Mouse (Mus musculus) limb, embryonic 15.5 days (tissue): Measurements from ENCODE around the gene Arhgdig. TPM values are rescaled to one million over a fixed set of nuclear protein-coding genes. Genes with fewer than 3 reads are reported as not detected.

Experiments
- ATAC-seq: fragments of 200-750 bp; cut with Nextera tagmentation; 2 replicates; pipeline ENCODE4 v1.8.0; 2017; ENCODE audit warnings: low read depth, moderate TSS enrichment; ENCODE audit not compliant: insufficient number of reproducible peaks, low FRiP score, low TSS enrichment
- H3K27ac ChIP-seq: fragments of 300-500 bp; sonication (generic); 2 replicates; pipeline ENCODE4 v1.5.1; 2015; ENCODE audit warnings: moderate library complexity, mild to moderate bottlenecking, inconsistent platforms
- H3K27me3 ChIP-seq: fragments of 300-500 bp; sonication (generic); 2 replicates; pipeline ENCODE4 v1.6.1; 2015; ENCODE audit warnings: inconsistent platforms
- H3K36me3 ChIP-seq: fragments of 300-500 bp; sonication (generic); 2 replicates; pipeline ENCODE4 v1.6.1; 2015; ENCODE audit warnings: inconsistent platforms
- H3K4me1 ChIP-seq: fragments of 300-500 bp; sonication (generic); 2 replicates; pipeline ENCODE4 v1.6.1; 2015; ENCODE audit warnings: inconsistent platforms
- H3K4me2 ChIP-seq: fragments of 300-500 bp; sonication (generic); 2 replicates; pipeline ENCODE4 v1.6.1; 2015; ENCODE audit warnings: mild to moderate bottlenecking, inconsistent platforms
- H3K4me3 ChIP-seq: fragments of 300-500 bp; sonication (generic); 2 replicates; pipeline ENCODE4 v1.5.1; 2015; ENCODE audit warnings: mild to moderate bottlenecking, inconsistent platforms
- H3K9ac ChIP-seq: fragments of 300-500 bp; sonication (generic); 2 replicates; pipeline ENCODE4 v1.6.1; 2015; ENCODE audit warnings: inconsistent platforms
- H3K9me3 ChIP-seq: fragments of 300-500 bp; sonication (generic); 2 replicates; pipeline ENCODE4 v1.6.1; 2016; ENCODE audit warnings: inconsistent platforms
- WGBS: fragments of 180-500 bp; shearing (Covaris S2); methylation state at CpG from one replicate; pipeline ENCODE4 v1.1.7; 2015; 5-methylcytosine and 5-hydroxymethylcytosine counted together
- polyA plus RNA-seq: library from polyadenylated mRNA; unstranded; fragments of >200 nt; fragmentation: Nextera tagmentation; extraction: Ambion mirVana; gene quantifications from 2 replicates; pipeline ENCODE4 v1.2.1, GENCODE M21; 2015

Gene Arhgdig
- 6.5 and 7.7 TPM in 2 replicates for polyA plus RNA-seq

DNA sequence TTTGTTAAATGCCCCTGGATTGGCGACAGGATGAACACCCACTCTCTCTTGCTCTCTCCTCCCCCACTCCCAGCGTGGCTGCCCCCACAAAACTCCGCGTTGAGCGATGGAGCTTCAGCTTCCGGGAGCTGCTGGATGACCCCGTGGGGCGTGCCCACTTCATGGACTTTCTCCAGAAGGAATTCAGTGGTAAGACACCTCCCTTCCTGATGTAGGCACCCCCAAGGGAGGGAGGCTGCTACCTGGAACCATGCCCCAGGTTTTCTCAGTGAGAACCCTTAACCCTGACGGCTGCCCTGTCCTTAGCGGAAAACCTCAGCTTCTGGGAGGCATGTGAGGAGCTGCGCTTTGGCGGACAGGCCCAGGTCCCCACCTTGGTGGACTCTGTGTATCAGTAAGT is at the start of gene Arhgdig:
Gene Arhgdig (minus strand): TSS at position 101 of the 400 bp plus-strand sequence.
- peaks cover 2% of the 10 kb centered on the region; the same call in 1 of the 2 replicates for H3K36me3 ChIP-seq
- H3K27me3 ChIP-seq: peaks cover 32% of the 10 kb centered on the region
- no peaks in the 10 kb centered on the region for H3K9me3 ChIP-seq
- no peak within 1 kb of the TSS for H3K4me2 ChIP-seq
- WGBS: 87% methylated on average over 12 of the region's 12 CpGs
- no peak within 1 kb of the TSS for H3K9ac ChIP-seq
- H3K27ac ChIP-seq: no peak within 1 kb of the TSS
- H3K4me3 ChIP-seq: no peak within 1 kb of the TSS
- ATAC-seq: no peak
- H3K4me1 ChIP-seq: peaks cover 13% of the 10 kb centered on the region

DNA sequence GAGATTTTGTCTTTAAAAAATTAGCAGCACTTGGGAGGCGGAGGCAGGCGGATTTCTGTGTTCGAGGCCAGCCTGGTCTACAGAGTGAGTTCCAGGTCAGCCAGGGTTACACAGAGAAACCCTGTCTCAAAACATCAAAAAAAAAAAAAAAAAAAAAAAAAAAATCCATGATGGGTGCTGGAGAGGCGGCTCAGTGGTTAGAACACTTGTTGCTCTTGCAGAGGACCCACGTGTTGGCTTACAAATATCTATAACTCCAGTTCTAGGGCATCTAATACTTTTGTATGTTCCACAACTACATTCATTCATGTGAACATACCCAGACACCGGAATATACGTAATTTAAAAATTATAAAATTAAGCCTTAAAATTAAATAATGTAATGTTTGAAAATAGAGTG is 47.7 kb upstream of the Arhgdig start:
- Histone ChIP-seq H3K9me3 (no peaks in the 10 kb centered on the region), H3K27me3 (no peaks in the 10 kb centered on the region), H3K4me1 (peaks cover 9% of the 10 kb centered on the region), H3K36me3 (peaks cover 35% of the 10 kb centered on the region), H3K4me2 (no peak overlapping the region), H3K4me3 (no peak overlapping the region), H3K27ac (no peak overlapping the region), H3K9ac (no peak overlapping the region)
- 91% methylated on average over 7 of the region's 7 CpGs for WGBS
- ATAC-seq: no peak

DNA sequence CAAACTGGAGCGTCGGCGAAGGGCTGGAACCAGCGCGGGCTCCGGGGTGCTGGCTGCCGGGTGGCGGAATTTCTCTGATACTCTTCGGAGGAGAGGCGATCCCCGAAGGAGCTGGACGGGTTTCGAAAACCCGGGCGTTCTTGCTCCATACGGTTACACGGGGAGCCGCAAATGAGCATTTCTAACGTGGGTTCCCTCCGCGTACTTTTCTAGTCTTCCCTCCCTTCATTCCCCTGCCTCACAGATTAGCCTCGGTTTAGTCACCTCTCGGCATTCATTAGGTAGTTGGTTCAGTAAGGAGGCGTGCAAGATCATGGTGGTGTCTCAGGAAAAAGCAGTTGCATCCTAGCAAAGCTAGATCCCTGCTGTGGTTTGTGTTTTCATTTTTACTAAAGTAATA is 45.8 kb upstream of the Arhgdig start:
- Histone ChIP-seq H3K27ac (peak overlapping the region; percentile 99), H3K4me1 (peaks cover 9% of the 10 kb centered on the region), H3K9me3 (no peaks in the 10 kb centered on the region), H3K27me3 (no peaks in the 10 kb centered on the region), H3K9ac (peak overlapping the region; percentile 95), H3K36me3 (peaks cover 19% of the 10 kb centered on the region), H3K4me3 (peak overlapping the region; percentile 95), H3K4me2 (peak overlapping the region; percentile 54)
- WGBS: under 1% methylated on average over 24 of the region's 24 CpGs
- ATAC-seq: no peak

DNA sequence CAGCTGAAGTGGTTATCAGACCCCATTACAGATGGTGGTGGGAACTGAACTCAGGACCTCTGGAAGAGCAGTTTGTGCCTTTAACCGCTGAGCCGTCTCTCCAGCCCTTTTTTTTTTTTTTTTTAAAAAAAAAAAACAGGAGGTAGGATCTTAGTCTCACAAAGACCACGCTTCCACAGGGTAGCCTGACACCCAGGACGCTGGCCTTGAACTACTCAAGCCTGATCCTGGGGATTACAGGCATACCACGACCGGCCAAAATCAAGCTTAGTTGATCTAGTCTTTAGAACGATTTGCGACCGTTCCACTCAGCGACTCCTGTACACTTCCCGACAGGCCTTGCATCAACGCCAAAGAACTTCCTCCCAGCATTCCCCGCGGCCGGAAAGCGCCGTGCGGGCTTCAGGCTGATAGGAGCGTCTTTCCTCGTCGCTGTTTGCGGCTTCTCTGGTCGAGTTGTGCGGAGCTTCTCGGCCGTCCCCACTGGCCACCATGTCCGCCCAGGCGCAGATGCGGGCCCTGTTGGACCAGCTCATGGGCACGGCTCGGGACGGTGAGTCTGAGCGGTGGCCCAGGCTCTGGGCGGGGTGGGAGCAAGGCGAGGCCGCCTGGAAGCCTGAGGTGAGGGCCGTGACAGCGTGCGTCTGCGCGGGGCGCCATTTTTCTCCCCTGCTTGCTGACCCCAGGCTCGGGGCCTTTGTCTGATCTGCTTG is 45.1 kb upstream of the Arhgdig start, which contains the start of gene Luc7l:
Gene Luc7l (plus strand): TSS at position 358 of the 713 bp plus-strand sequence.
- H3K27ac ChIP-seq: peak within 1 kb of the TSS; percentile 99
- H3K27me3 ChIP-seq: no peaks in the 10 kb centered on the region
- peak within 1 kb of the TSS; percentile 54 for H3K4me2 ChIP-seq
- peak within 1 kb of the TSS; percentile 95 for H3K9ac ChIP-seq
- peak within 1 kb of the TSS; percentile 95 for H3K4me3 ChIP-seq
- H3K9me3 ChIP-seq: no peaks in the 10 kb centered on the region
- ATAC-seq: peak; percentile 91
- H3K4me1 ChIP-seq: peaks cover 9% of the 10 kb centered on the region
- H3K36me3 ChIP-seq: peaks cover 14% of the 10 kb centered on the region
- under 1% methylated on average over 43 of the region's 43 CpGs for WGBS

DNA sequence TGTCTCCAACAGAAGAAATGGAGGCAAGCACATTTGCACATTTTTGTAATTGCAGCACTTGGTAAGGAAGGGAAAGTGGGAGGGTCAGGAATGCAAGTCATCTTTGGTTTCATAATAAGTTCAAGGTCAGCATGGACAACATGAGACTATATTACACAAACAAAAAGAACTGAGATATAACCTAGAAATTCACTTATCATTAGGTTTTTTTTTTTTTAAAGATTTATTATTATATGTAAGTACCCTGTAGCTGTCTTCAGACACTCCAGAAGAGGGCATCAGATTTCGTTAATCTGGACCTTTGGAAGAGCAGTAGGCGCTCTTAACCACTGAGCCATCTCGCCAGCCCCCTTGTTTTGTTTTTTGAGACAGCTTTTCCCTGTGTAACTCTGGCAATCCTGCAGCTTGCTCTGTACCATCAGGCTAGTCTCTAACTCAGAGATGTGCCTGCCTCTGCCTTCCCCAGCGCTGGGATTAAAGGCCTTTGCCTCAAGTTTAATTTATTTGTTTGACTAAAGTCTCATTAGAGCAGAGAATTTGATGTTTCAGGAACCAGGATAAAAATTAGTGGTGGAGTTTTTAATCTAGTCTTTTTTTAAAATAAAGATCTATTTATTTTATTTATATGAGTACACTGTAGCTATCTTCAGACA is 44.4 kb upstream of the Arhgdig start:
- Histone ChIP-seq H3K27ac (peak overlapping the region; percentile 99), H3K4me1 (peaks cover 9% of the 10 kb centered on the region), H3K9me3 (no peaks in the 10 kb centered on the region), H3K4me3 (peak overlapping the region; percentile 95), H3K4me2 (peak overlapping the region; percentile 54; the same call in 1 of the 2 replicates), H3K9ac (no peak overlapping the region), H3K27me3 (no peaks in the 10 kb centered on the region), H3K36me3 (peaks cover 10% of the 10 kb centered on the region)
- no peak for ATAC-seq
- 48% methylated on average over 4 of the region's 4 CpGs for WGBS

DNA sequence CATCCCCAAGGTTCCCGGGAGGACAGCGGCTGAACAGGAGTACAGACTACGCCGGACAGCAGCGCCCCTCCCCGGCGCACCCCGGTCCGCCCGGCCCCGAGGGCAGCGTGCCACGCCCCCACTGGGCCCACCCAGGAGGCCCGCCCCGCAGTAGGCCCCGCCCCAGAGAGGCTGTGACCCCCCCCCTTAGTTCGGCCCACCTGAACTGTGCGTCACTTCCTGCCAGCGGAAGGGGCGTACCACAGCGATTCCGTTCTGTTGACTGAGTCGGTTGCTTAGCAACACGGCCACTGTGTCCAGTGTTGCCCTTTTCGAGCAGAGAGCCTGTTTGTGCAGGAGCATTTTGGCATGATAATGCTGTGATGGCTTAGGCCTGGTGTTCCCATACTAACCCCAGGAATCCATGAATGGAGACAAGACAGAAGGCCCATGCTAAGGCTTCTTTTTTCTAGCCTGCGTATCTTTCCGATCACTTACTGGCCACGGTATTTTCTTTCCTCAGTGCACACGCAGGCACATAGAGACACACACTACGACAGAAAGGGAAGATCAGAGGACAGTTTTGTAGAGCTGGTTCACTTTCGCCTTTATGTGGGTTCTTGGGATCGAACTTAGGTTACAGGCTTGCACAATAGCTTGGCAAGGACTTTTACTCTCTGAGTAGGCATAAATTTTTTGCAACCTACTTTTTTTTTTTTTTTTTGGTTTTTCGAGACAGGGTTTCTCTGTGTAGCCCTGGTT is 36.7 kb upstream of the Arhgdig start, which contains the start of gene Fam234a:
Gene Fam234a (minus strand): TSS at position 142 of the 741 bp plus-strand sequence.
- no peaks in the 10 kb centered on the region for H3K27me3 ChIP-seq
- 8% methylated on average over 27 of the region's 33 CpGs for WGBS

DNA sequence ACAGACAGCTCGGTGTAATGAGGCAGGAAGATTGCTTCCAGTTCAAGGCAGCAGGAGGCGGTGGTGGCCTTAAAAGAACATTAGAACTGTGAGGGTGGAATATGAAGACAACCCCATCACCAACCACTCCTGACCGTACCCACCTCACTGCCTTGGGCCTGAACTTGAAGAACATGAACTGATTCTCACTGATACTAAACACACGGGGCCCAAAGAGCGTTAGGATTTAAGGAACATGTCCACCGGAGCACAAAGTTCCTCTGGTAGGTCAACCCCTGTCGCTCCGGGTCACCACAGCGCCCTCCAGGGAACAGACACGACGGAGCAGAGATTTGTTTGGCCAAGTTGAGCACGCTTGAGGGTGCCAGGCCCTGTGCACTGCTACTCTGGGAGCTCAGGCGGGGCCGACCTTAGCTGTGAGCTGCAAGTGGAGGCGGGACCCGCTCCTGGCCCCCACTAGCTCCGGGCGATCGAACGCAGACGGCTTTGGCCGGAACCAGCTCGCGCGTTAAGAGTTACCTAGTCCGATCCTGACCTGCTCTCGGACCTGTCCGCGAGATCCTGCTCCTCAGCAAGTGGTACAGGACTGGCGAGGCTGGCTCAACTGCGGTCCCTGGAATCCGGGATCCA is 36.0 kb upstream of the Arhgdig start:
- Histone ChIP-seq H3K9me3 (no peaks in the 10 kb centered on the region), H3K27me3 (no peaks in the 10 kb centered on the region), H3K4me1 (peaks cover 12% of the 10 kb centered on the region), H3K27ac (peak overlapping the region; percentile 83), H3K4me3 (peak overlapping the region; percentile 79), H3K9ac (peak overlapping the region; percentile 74), H3K4me2 (peak overlapping the region; percentile 74), H3K36me3 (no peaks in the 10 kb centered on the region)
- under 1% methylated on average over 32 of the region's 32 CpGs for WGBS
- ATAC-seq: peak; percentile 80

More for the DNA sequence above, 36.7 kb upstream of the Arhgdig start, which contains the start of gene Fam234a:
- no peaks in the 10 kb centered on the region for H3K9me3 ChIP-seq
- H3K9ac ChIP-seq: peak within 1 kb of the TSS; percentile 74
- ATAC-seq: peak; percentile 98
- peak within 1 kb of the TSS; percentile 74 for H3K4me2 ChIP-seq
- no peaks in the 10 kb centered on the region for H3K36me3 ChIP-seq
- H3K27ac ChIP-seq: peak within 1 kb of the TSS; percentile 83
- H3K4me3 ChIP-seq: peak within 1 kb of the TSS; percentile 79
- peaks cover 12% of the 10 kb centered on the region for H3K4me1 ChIP-seq

DNA sequence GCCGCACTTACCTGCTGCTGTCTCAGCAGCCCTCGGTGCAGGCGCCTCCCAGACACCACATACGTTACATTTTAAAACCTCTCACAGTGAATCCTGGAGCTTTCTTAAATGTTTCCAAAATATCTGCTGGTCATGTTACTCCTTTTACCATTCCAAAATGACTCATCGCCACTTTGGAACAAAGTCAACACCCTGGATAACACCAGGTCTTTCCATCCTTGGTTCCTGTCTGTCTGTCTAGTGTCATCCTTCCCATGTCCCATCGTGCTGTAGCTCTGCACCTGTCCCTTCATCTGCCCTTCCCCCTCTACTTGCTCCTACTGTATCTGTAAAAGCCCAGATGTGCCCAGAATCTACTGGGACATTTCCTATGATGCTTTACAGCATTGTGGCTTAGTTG is 33.4 kb upstream of the Arhgdig start:
- WGBS: 74% methylated on average over 6 of the region's 6 CpGs
- Histone ChIP-seq H3K4me3 (no peak overlapping the region), H3K27me3 (no peaks in the 10 kb centered on the region), H3K9ac (no peak overlapping the region), H3K36me3 (no peaks in the 10 kb centered on the region), H3K4me1 (peaks cover 15% of the 10 kb centered on the region), H3K9me3 (no peaks in the 10 kb centered on the region), H3K27ac (no peak overlapping the region), H3K4me2 (no peak overlapping the region)
- no peak for ATAC-seq

DNA sequence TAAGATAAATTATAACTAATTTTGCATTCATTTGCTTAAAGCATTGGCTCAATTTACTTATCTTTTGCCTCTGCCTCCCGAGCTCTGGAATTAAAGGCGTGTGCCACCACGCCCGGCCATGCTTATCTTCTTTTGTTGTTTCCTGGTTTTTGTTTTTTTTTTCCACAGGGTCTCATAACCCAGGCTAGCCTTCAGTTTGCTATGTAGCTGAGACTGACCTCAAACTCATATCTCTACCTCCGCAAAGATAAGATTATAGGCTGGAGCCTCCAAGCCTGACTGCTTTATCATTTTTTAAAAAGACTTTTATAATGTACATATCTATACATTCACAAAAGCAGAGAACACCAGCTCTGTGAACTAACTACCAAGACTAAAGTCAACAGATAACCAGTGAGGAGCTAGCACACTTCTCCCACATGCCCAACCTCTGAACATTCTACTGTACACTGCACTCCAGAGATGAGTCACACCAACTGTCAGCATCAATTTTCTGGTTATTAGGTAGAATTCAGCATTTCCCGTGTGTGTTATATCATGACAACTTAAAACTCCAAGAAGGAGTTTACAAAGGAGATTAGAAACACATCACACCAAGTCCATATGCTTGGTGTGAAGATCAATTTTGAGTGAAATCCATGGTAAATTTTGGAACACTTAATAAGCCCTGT is 32.7 kb upstream of the Arhgdig start:
- H3K4me2 ChIP-seq: no peak overlapping the region
- no peak overlapping the region for H3K27ac ChIP-seq
- H3K9ac ChIP-seq: no peak overlapping the region
- no peak for ATAC-seq
- 78% methylated on average over 6 of the region's 6 CpGs for WGBS
- H3K4me3 ChIP-seq: no peak overlapping the region
- H3K27me3 ChIP-seq: no peaks in the 10 kb centered on the region
- no peaks in the 10 kb centered on the region for H3K36me3 ChIP-seq
- no peaks in the 10 kb centered on the region for H3K9me3 ChIP-seq
- peaks cover 23% of the 10 kb centered on the region for H3K4me1 ChIP-seq

DNA sequence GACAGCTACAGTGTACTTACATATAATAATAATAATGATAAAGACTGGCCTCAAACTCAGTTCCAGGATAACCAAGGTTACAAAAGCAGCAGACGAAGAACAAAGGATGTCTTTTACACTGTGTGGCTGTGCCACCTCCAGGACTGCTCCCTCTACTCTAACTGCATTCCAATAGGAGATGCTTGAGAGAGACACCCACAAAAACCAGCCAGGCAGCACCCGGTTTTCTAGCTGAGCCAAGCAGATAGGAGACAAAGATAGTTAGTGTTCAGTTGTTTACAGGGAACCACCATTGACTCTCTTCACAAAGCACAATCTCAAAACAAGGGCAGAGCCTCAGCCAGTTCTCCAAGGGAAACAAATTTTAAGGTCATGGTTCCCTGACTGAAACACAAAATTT is 32.0 kb upstream of the Arhgdig start:
- WGBS: 75% methylated on average over 2 of the region's 2 CpGs
- Histone ChIP-seq H3K36me3 (no peaks in the 10 kb centered on the region), H3K27me3 (no peaks in the 10 kb centered on the region), H3K27ac (no peak overlapping the region), H3K9me3 (no peaks in the 10 kb centered on the region), H3K4me3 (no peak overlapping the region), H3K9ac (no peak overlapping the region), H3K4me2 (no peak overlapping the region), H3K4me1 (peaks cover 23% of the 10 kb centered on the region)
- no peak for ATAC-seq

DNA sequence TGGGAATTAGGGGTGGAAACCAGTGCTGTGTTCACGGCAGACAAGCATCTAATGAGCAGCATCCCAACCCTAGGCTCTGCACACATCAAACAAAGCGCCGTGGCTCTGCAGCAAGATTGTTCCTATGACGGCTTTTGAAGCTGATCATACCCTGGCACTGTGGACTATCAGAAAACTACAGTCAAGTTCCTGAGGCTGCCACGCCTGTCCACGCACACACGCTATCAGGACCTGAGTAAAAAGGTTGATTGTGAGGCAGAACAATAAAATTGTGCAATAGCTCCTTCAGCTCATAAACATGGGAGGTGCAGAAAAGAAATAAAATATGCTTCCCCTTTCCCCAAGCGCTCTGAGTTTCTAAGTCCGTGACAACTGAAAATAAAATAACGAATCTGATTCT is 30.1 kb upstream of the Arhgdig start:
- Histone ChIP-seq H3K27ac (no peak overlapping the region), H3K4me1 (peaks cover 11% of the 10 kb centered on the region; the same call in 1 of the 2 replicates), H3K36me3 (no peaks in the 10 kb centered on the region; the same call in 1 of the 2 replicates), H3K4me2 (no peak overlapping the region), H3K4me3 (no peak overlapping the region), H3K27me3 (no peaks in the 10 kb centered on the region), H3K9ac (no peak overlapping the region), H3K9me3 (no peaks in the 10 kb centered on the region)
- 73% methylated on average over 10 of the region's 10 CpGs for WGBS
- ATAC-seq: no peak
